Mouse (Mus musculus) frontal cortex, postnatal 14 days (tissue): Measurements from ENCODE around the gene Itgbl1.

Experiments used
- DNase-seq, 2 experiments: peaks; one replicate each; pipeline ENCODE4 v3.0.0; 2022; ENCODE audit warnings: low spot score in 2 of 2

The Itgbl1 gene

DNA sequence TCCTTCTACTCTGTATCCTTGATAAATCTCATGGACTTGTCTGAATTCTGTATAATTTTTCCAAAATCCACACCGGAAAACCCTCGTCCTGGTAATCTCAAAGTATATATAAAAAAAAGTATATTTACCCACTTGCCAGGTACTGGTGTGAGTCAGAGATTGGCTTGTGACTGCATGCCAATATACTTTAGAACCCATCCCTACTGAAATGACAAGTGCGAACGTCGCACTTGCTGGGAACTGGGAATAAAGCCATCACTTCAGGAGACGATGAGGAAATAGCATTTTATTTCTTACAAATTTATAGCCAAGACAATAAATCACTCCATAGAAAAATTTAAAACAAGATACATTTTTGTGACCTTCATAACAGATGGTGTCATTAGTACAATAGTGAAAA is 308.2 kb downstream of the Itgbl1 start:
- no peak for DNase-seq

DNA sequence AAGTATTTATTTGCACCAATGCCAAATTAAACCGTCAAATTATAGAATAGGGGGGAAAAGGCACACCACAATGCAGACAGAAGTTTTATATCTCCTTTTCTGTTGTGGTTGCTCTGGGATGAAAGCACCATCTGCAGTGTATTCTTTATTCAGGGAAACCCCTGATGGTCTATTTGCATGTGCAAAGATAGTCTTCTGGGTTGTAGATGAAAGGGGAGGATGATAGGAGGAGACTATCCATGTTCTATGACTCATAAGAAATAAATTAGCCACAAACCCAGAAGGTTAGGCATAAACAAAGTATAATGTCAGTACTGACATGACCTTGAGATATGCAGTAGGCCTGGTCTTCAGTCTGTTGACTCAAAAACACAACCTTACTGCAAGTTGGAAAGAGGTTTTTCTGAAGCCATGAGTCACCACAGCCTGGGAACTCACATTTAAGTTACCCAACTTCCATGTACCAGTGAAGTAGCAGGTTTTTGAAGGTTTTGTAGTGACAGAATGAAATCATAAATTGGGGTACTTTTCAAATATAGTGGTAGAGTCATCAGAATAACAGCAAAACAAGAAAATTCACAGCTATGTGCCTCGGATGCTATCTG is 330.9 kb downstream of the Itgbl1 start:
- DNase-seq, result no peak
